Mouse (Mus musculus) CD4-positive, CD25-positive, alpha-beta regulatory T cell, adult 2 months (primary cell): ENCODE results near the gene Lrrc72.

ENCODE experiments used
- DNase-seq: peaks from one replicate; pipeline ENCODE4 v3.0.0-alpha.2; 2012; ENCODE audit warnings: low read depth, low spot score

Gene Lrrc72

DNA sequence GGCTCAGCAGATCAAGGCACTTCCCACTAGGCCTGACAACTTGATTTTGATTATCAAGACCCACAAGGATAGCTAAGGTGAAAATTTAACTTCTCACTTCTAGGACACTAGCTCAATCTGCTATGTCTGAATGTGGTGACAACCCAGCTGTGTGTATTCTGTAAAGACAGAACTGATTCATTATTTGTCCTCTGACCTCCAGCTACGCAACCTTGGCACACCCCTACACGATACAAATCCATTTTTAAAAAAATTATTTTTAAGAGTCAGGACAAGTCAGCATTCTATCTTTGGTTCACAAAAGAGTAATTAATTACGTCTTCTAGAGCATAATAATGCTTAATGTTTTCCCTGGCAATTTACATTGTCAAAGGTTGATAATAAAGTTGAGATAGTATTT is 63.6 kb downstream of the Lrrc72 start:
- no peak for DNase-seq

DNA sequence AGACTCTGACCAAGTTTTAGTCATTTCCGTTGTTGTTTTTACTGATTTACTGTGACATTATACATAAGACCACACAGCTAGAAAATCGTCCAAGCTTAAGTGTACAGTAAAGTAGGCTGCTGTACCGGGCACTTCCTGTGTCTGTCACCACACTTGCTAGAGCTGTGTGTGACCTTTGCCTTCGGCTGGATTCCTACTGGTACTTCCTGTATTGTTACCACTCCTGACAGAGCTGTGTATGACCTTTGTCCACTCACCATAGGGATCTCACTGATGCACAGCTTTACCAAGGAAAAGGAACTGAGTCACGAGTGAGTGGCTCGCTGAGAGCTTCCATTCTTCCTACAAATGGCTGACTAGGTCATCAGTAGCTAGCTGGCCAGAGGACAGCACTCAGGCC is 66.1 kb downstream of the Lrrc72 start:
- no peak for DNase-seq

DNA sequence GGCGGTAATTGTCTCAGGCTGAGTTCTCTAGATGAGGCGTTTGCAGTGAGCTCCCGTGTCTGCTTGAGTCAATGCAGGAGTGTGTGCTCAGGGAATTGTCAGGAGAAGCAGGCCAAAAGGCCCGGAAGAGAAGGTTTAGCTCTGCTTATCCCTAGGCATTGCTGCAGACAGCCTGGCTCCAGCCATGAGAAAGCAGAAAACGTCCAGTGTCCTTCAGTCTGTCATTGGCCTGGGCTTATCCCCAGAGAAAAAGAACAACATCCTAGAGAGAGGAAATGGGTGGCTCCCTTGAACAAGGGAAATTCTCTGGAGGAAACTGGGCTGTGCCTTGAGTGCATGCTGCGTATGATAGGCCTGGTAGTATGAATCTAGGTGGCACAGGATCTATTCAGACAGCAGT is 70.6 kb downstream of the Lrrc72 start:
- DNase-seq: no peak

DNA sequence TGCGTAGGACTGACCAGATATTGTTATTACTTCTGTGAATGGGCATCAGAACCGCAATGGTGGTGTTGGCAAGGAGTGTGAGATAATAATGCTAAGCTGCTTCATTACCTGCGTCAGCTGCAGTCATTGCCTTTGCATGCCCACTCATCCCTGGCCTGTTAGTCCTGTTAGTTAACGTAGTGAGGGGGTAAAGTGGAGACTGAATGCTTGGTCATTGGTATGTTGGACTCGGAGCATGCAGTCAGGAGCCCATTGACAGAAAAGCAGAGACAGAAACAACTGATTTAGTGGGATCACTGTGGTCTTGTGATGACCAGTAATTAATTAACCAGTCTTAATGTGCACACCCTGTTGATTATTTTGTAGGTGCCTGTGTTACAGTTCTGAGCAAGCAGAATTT is 76.0 kb downstream of the Lrrc72 start:
- no peak for DNase-seq

DNA sequence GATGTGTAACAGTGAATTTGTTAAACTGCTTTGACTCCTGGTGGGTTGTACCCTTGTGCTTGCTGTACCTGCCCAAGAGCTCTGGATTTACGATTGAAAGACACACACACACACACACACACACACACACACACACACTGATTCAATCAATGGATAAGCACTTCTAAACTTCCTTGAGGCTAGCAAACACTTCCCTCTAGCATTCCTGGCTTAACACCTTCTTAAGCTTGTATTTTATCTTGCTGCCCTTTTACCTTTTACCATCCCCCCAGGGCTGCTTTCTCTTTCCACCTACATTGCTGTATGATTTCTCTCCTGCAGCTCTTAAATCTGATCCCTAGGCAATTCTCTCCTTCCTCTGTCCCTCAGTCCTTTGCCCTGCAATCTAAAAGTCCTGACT is 87.9 kb downstream of the Lrrc72 start:
- no peak for DNase-seq

DNA sequence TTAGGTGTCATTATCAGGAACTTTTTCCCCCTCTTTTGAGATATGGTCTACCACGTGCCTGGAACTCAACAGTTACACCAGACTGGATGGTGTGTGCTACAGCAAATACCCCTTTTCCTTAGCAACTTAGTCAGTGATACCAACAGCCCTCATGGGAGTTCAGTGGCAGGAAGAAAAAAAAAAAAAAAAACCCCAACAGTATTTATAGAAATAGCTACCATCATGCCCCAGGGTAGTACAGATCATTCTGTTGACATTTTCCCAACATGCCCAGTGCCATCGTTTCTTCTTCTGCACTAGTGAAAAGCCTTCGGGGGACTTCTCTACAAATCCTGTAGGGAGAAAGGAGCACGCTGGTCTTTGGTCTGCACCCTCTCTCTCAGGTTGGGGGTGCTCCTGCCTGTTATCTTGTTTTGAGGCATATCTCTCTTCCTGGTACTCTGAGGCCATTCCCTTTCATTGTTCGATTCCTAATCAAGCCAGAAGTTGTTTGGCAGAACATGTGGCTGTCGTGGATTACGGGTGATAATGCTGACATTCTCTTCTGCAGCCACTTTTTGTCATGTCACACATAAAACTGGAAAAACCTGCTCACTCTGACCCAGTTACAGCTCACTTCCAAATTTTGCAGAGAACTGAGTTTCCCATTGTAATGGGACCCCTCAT is 88.9 kb downstream of the Lrrc72 start:
- DNase-seq: no peak
